Mouse (Mus musculus) heart, postnatal 10 days (tissue): ENCODE results near the gene Cd70. TPM values are rescaled to one million over a fixed set of nuclear protein-coding genes. Genes with fewer than 3 reads are reported as not detected.
"Not testable (repeated sequence)": the region's sequence is repeated elsewhere in the genome, so short reads cannot be mapped to it uniquely, and the experiment has no call there.

ENCODE experiments used
- DNase-seq, 2 experiments: peaks; one replicate each; pipeline ENCODE4 v3.0.0; 2021
- intact Hi-C: fragments of 180-260 bp; cut with DNase I; formaldehyde crosslinking; loops from one replicate; pipeline ENCODE4 v1.15.1; 2025
- total RNA-seq, 2 experiments: library from RNA; stranded (reverse); gene quantifications; 2 replicates each; pipeline ENCODE4 v1.2.3; 2021

Cd70 gene
- total RNA-seq, 2 experiments from 2014 or later: not detected

- intact Hi-C loops: no loop called here
Observed at GRCm38 (mm10) chr17:57135635-57136034, 13.9 kb downstream of the Cd70 start.

DNA sequence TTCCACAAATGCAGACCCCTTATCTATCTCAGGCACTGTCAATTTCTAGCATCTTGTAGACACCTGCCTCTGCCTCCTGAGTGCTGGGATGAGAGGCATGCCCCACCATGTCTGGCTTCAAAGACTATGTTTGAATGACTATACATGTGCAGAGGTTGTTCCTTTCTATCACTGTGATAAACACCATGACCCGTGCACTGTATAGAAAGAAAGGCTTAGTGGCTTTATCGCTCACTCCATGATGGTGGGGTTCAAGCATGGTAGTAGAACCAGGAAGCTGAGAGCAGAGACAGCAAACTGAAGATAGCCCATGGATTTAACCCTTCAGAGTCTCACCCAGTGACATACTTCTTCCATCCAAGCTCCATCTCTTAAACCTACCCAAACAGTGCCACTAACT, 14.9 kb downstream of the Cd70 start:
- no peak for DNase-seq
- intact Hi-C loops: no loop called here

More at GRCm38 (mm10) chr17:57135635-57136034, 13.9 kb downstream of the Cd70 start:
- no peak for DNase-seq

GRCm38 (mm10) chr17:57134021-57134420, 15.6 kb downstream of the Cd70 start:
- DNase-seq, intact Hi-C loops: not testable (repeated sequence)

DNA sequence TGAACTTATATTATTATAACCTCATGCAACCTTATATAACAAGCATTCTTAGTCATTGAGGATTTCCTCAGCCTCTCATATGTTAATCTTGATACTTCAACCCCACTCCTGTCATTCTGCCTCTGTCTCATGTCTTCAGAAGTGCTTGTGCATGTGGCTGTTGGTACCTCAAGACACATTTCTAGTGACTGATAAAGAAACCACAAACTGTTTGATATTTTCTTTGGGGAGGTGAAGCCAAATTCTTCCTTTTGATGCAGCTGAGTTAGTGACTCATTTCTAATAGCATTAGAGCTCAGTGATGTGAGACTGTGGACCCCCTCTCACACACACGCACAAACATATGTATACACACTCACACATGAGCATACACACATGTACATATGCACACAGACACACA, 17.8 kb downstream of the Cd70 start:
- no peak for DNase-seq
- intact Hi-C loops: no loop called here

- intact Hi-C loops: no loop called here
- DNase-seq: no peak
Observed at GRCm38 (mm10) chr17:57125853-57126622, 23.5 kb downstream of the Cd70 start.

GRCm38 (mm10) chr17:57124792-57125191, 24.8 kb downstream of the Cd70 start:
- intact Hi-C loops: no loop called here
- no peak for DNase-seq

- intact Hi-C loops: no loop called here
- no peak for DNase-seq
Observed at GRCm38 (mm10) chr17:57123192-57124118, 26.1 kb downstream of the Cd70 start.

- intact Hi-C loops: no loop called here
Observed at GRCm38 (mm10) chr17:57121856-57122255, 27.7 kb downstream of the Cd70 start.

GRCm38 (mm10) chr17:57118524-57119349, 30.8 kb downstream of the Cd70 start:
- intact Hi-C loops: loop anchor here (1.0 kb wide), 1 partner anchor 114 kb away; no protein-coding TSS in a partner anchor
- DNase-seq: peak; percentile 29 to 31

More at GRCm38 (mm10) chr17:57121856-57122255, 27.7 kb downstream of the Cd70 start:
- no peak for DNase-seq

- no peak for DNase-seq
- intact Hi-C loops: no loop called here
Observed at GRCm38 (mm10) chr17:57116801-57117200, 32.8 kb downstream of the Cd70 start.

DNA sequence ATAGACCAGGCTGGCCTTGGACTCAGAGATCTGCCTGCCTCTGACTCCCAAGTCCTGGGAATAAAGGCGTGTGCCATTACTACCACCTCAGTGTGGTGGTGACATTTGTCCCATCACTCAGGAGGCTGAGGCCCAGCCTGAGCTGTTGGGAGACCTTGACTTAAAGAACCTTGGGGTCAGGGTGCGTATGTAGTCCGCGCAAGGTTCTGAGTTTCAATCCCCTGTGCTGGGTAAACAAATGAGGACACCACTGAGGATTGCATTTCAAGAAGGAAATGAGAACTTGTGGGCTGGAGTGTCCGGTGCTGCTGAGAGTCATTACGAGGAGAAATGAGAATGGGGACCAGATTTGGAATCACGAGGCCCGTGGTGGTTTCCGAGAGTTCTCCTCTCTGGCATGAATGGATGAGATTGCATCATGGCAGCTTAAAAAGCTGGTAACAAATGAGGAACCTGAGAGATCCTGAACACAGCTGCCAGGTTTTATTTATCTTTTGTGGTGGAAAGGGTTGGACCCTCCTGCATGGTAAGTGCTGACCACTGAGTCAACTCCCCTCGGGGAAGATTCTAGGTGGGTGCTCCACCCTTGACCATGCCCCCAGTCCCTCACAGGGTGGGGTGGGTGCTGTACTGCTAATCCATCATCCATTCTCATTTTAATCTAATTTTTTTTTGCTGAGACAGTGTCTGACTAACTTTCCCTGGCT, 36.7 kb downstream of the Cd70 start:
- DNase-seq: peak in 1 of 2 experiments; percentile 18
- intact Hi-C loops: no loop called here

GRCm38 (mm10) chr17:57110005-57110404, 39.6 kb downstream of the Cd70 start:
- intact Hi-C loops: no loop called here
- DNase-seq: no peak

- DNase-seq: no peak
- intact Hi-C loops: no loop called here
Observed at GRCm38 (mm10) chr17:57108666-57109171, 40.9 kb downstream of the Cd70 start.

DNA sequence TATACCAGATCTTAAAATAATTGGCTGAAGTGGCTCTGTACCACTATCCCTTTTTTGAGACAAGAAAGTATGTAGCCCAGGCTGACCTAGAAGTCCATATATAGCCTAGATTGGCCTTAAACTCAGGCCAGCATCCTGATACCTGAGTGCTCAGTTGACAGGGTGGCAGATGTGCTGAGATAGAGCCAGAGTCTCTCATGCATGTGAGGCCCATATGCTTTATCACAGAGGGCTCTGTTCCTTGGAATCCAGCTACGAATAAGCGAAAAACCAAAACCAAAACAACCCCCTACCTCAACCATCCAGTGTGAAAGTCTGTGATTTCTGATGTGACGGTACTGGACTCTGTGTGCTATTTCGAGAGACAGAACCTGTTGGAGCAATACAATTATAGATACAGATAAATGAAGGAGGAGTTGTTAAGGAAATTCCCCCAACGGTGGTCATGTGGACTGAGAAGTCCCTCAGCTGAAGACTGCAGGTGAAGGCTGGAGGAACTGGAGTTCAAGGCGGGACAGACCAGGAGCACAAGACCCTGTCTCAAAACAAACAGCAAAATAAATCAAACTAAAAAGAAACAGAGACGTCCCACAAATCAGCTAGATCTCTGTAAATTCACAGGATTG, 41.4 kb downstream of the Cd70 start:
- no peak for DNase-seq
- intact Hi-C loops: no loop called here

DNA sequence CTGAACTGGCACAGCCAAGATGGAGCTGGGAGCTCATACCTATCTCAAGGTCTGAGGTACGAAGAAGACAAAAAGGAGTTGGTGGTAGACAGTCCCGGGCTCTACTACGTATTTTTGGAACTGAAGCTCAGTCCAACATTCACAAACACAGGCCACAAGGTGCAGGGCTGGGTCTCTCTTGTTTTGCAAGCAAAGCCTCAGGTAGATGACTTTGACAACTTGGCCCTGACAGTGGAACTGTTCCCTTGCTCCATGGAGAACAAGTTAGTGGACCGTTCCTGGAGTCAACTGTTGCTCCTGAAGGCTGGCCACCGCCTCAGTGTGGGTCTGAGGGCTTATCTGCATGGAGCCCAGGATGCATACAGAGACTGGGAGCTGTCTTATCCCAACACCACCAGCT, 42.5 kb downstream of the Cd70 start:
- intact Hi-C loops: no loop called here
- DNase-seq: no peak

- intact Hi-C loops: no loop called here
- DNase-seq: no peak
Observed at GRCm38 (mm10) chr17:57106035-57106368, 43.6 kb downstream of the Cd70 start.

- peak; percentile 30 to 44 for DNase-seq
- intact Hi-C loops: no loop called here
Observed at GRCm38 (mm10) chr17:57105181-57106034, 44.2 kb downstream of the Cd70 start, which contains the start of gene Tnfsf9. TSS of gene Tnfsf9 (plus strand) at chr17:57105325.

DNA sequence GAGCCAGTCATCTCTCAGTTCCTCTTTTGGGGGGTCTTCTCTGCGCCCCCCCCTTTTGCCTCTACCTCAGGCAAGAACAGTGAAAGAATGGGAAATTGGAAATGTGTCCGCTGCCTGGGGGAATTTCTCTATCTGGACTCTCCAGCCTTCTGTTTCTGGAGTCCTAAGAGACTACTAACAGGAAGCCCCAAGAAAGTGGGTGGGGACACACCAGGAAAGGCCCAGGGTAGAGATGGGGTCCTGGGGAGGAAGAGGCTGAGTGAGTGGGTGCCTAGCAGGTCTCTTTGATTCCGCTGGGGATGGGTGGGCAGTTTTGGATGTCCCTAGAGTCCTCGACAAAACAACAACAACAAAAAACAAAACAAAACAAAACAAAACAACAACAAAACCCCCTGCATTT, 45.1 kb downstream of the Cd70 start:
- DNase-seq: peak; percentile 4 to 15
- intact Hi-C loops: no loop called here
